Mouse (Mus musculus) E14TG2a.4 (cell line): ENCODE measurements around the gene Dennd6b.

Source experiments
- CTCF ChIP-seq: conservative IDR thresholded peaks from 2 replicates; pipeline ENCODE4 v1.5.1; 2014; ENCODE audit warnings: low read length
- NANOG ChIP-seq: IDR thresholded peaks from 2 replicates; pipeline ENCODE4 v1.6.1; 2014; ENCODE audit warnings: borderline replicate concordance, low read length, mixed read lengths
- POU5F1 ChIP-seq: IDR thresholded peaks from 2 replicates; pipeline ENCODE4 v1.6.1; 2014; ENCODE audit warnings: low read length, borderline replicate concordance

- no peak for TF ChIP-seq NANOG
- TF ChIP-seq CTCF: no peak
- TF ChIP-seq POU5F1: no peak
These were observed 26.2 kb downstream of the Dennd6b start for GRCm38 (mm10) chr15:89170102-89170501.
